Mouse (Mus musculus) gastrocnemius, postnatal 4 days (tissue): ENCODE results near the gene Hs6st1. TPM values are rescaled to one million over a fixed set of nuclear protein-coding genes. Genes with fewer than 3 reads are reported as not detected.

Source experiments
- DNase-seq, 2 experiments: peaks; one replicate each; pipeline ENCODE4 v3.0.0; 2021 to 2022; ENCODE audit warnings: low spot score in 2 of 2, mixed read lengths in 2 of 2
- total RNA-seq, 2 experiments: library from RNA; stranded (reverse); gene quantifications; 2 replicates each; pipeline ENCODE4 v1.2.3; 2021

The Hs6st1 gene
- total RNA-seq, 2 experiments from 2014 or later, result 39.7 to 40.5 TPM

GRCm38 (mm10) chr1:36064223-36064622, 4.0 kb upstream of the Hs6st1 start:
- peak; percentile 11 to 14 for DNase-seq

- peak; percentile 82 to 88 for DNase-seq
Measured at GRCm38 (mm10) chr1:36064861-36065760, 3.1 kb upstream of the Hs6st1 start.

- DNase-seq, result peak; percentile 6 to 11
Measured at GRCm38 (mm10) chr1:36065761-36066150, 2.4 kb upstream of the Hs6st1 start.

- peak; percentile 12 to 13 for DNase-seq
Measured at GRCm38 (mm10) chr1:36066216-36066980, 1.8 kb upstream of the Hs6st1 start.

- DNase-seq, result peak; percentile 7 to 15
Measured at GRCm38 (mm10) chr1:36067201-36067600, 999 bp upstream of the Hs6st1 start.

- peak in 1 of 2 experiments; percentile 14 for DNase-seq
Measured at GRCm38 (mm10) chr1:36067611-36068010, 589 bp upstream of the Hs6st1 start.

- DNase-seq, result peak; percentile 37 to 65
Measured at GRCm38 (mm10) chr1:36068531-36069120, 426 bp downstream of the Hs6st1 start.

- DNase-seq, result peak; percentile 10 to 20
Measured at GRCm38 (mm10) chr1:36069291-36069771, 1.1 kb downstream of the Hs6st1 start.

GRCm38 (mm10) chr1:36070190-36070589, 2.0 kb downstream of the Hs6st1 start:
- no peak for DNase-seq

- DNase-seq, result no peak
Measured at GRCm38 (mm10) chr1:36070740-36071139, 2.5 kb downstream of the Hs6st1 start.

- no peak for DNase-seq
Measured at GRCm38 (mm10) chr1:36071176-36071575, 3.0 kb downstream of the Hs6st1 start.

- DNase-seq, result no peak
Measured at GRCm38 (mm10) chr1:36071611-36072010, 3.4 kb downstream of the Hs6st1 start.

GRCm38 (mm10) chr1:36072588-36073556, 4.7 kb downstream of the Hs6st1 start:
- DNase-seq, result no peak

GRCm38 (mm10) chr1:36073566-36073965, 5.4 kb downstream of the Hs6st1 start:
- no peak for DNase-seq

- no peak for DNase-seq
Measured at GRCm38 (mm10) chr1:36074197-36074596, 6.0 kb downstream of the Hs6st1 start.

GRCm38 (mm10) chr1:36074968-36075367, 6.8 kb downstream of the Hs6st1 start:
- no peak for DNase-seq

GRCm38 (mm10) chr1:36075652-36076051, 7.5 kb downstream of the Hs6st1 start:
- DNase-seq, result no peak

- DNase-seq, result no peak
Measured at GRCm38 (mm10) chr1:36077084-36077483, 8.9 kb downstream of the Hs6st1 start.

GRCm38 (mm10) chr1:36078250-36078649, 10.1 kb downstream of the Hs6st1 start:
- DNase-seq, result no peak

GRCm38 (mm10) chr1:36079679-36080078, 11.5 kb downstream of the Hs6st1 start:
- no peak for DNase-seq
